Mouse (Mus musculus): ENCODE measurements around the gene Catsper2.
"Not testable (repeated sequence)": the region's sequence is repeated elsewhere in the genome, so short reads cannot be mapped to it uniquely, and the experiment has no call there.

The Catsper2 gene

GRCm38 (mm10) chr2:121425890-121426289 is 12.3 kb upstream of the Catsper2 start:
- DNase-seq, result no peak

- DNase-seq, result no peak
Measured at GRCm38 (mm10) chr2:121423166-121423565, 9.6 kb upstream of the Catsper2 start.

GRCm38 (mm10) chr2:121418476-121418875 is 4.9 kb upstream of the Catsper2 start:
- DNase-seq, result no peak

- no peak for DNase-seq
Measured at GRCm38 (mm10) chr2:121416356-121416755, 2.8 kb upstream of the Catsper2 start.

- no peak for DNase-seq
Measured at GRCm38 (mm10) chr2:121415591-121415990, 2.0 kb upstream of the Catsper2 start.

- no peak for DNase-seq
Measured at GRCm38 (mm10) chr2:121415103-121415502, 1.5 kb upstream of the Catsper2 start.

- no peak for DNase-seq
Measured at GRCm38 (mm10) chr2:121414139-121414685, 620 bp upstream of the Catsper2 start.

GRCm38 (mm10) chr2:121412843-121413386 is 677 bp downstream of the Catsper2 start:
- no peak for DNase-seq

GRCm38 (mm10) chr2:121408160-121408559 is 5.4 kb downstream of the Catsper2 start:
- no peak for DNase-seq

GRCm38 (mm10) chr2:121403296-121403695 is 10.3 kb downstream of the Catsper2 start:
- no peak for DNase-seq

- DNase-seq, result peak; percentile 94
Measured at GRCm38 (mm10) chr2:121396624-121397023, 17.0 kb downstream of the Catsper2 start.

GRCm38 (mm10) chr2:121386961-121387575 is 26.5 kb downstream of the Catsper2 start, which contains the start of gene Strc:
Strc (minus strand) TSS chr2:121387168.
- not testable (repeated sequence) for DNase-seq

GRCm38 (mm10) chr2:121374766-121375165 is 38.8 kb downstream of the Catsper2 start:
- DNase-seq, result no peak

- DNase-seq, result no peak
Measured at GRCm38 (mm10) chr2:121372266-121372665, 41.3 kb downstream of the Catsper2 start.

- DNase-seq, result no peak
Measured at GRCm38 (mm10) chr2:121370921-121371320, 42.7 kb downstream of the Catsper2 start.

GRCm38 (mm10) chr2:121368831-121369230 is 44.8 kb downstream of the Catsper2 start:
- no peak for DNase-seq

GRCm38 (mm10) chr2:121363656-121364055 is 49.9 kb downstream of the Catsper2 start:
- DNase-seq, result no peak

- no peak for DNase-seq
Measured at GRCm38 (mm10) chr2:121359461-121359860, 54.1 kb downstream of the Catsper2 start.

GRCm38 (mm10) chr2:121358381-121358780 is 55.2 kb downstream of the Catsper2 start:
- peak; percentile 82 for DNase-seq

- no peak for DNase-seq
Measured at GRCm38 (mm10) chr2:121357961-121358360, 55.6 kb downstream of the Catsper2 start.

- DNase-seq, result no peak
Measured at GRCm38 (mm10) chr2:121357494-121357893, 56.1 kb downstream of the Catsper2 start, which contains the start of gene Ckmt1. Ckmt1 (plus strand) TSS chr2:121357714.

- DNase-seq, result peak; percentile 99
Measured at GRCm38 (mm10) chr2:121354820-121355592, 58.6 kb downstream of the Catsper2 start, which contains the start of gene Ppip5k1. Ppip5k1 (minus strand) TSS chr2:121355396.

GRCm38 (mm10) chr2:121354378-121354777 is 59.2 kb downstream of the Catsper2 start:
- DNase-seq, result no peak

- no peak for DNase-seq
Measured at GRCm38 (mm10) chr2:121353156-121353555, 60.4 kb downstream of the Catsper2 start.

Measured in right cerebral cortex, postnatal 14 days (tissue).